Mouse (Mus musculus) thymus, postnatal 14 days (tissue): ENCODE results near the gene L3mbtl3.

Experiments used
- DNase-seq: peaks from one replicate; pipeline ENCODE4 v3.0.0; 2021

L3mbtl3 gene

GRCm38 (mm10) chr10:26375790-26376545 lies at the start of gene L3mbtl3:
TSS of gene L3mbtl3 (minus strand) at chr10:26375971.
- peak; percentile 95 for DNase-seq

- no peak for DNase-seq
These were observed 45.4 kb upstream of the L3mbtl3 start for GRCm38 (mm10) chr10:26421168-26421567.

GRCm38 (mm10) chr10:26388656-26389055 lies 12.9 kb upstream of the L3mbtl3 start:
- DNase-seq: no peak

GRCm38 (mm10) chr10:26377332-26377602 lies 1.5 kb upstream of the L3mbtl3 start:
- DNase-seq: no peak

GRCm38 (mm10) chr10:26376546-26377331 lies 968 bp upstream of the L3mbtl3 start:
- peak; percentile 26 for DNase-seq

GRCm38 (mm10) chr10:26375351-26375751 lies 420 bp downstream of the L3mbtl3 start:
- no peak for DNase-seq

GRCm38 (mm10) chr10:26374436-26375311 lies 1.1 kb downstream of the L3mbtl3 start:
- peak; percentile 57 for DNase-seq

- DNase-seq: peak; percentile 79
These were observed 1.8 kb downstream of the L3mbtl3 start for GRCm38 (mm10) chr10:26373951-26374435.

- DNase-seq: peak; percentile 90
These were observed 2.5 kb downstream of the L3mbtl3 start for GRCm38 (mm10) chr10:26372940-26373931.

GRCm38 (mm10) chr10:26371416-26371815 lies 4.4 kb downstream of the L3mbtl3 start:
- DNase-seq: no peak

GRCm38 (mm10) chr10:26364942-26365341 lies 10.8 kb downstream of the L3mbtl3 start:
- no peak for DNase-seq

GRCm38 (mm10) chr10:26364326-26364856 lies 11.4 kb downstream of the L3mbtl3 start:
- DNase-seq: peak; percentile 42

GRCm38 (mm10) chr10:26363605-26364004 lies 12.2 kb downstream of the L3mbtl3 start:
- no peak for DNase-seq

GRCm38 (mm10) chr10:26358798-26359197 lies 17.0 kb downstream of the L3mbtl3 start:
- peak; percentile 67 for DNase-seq

GRCm38 (mm10) chr10:26358231-26358630 lies 17.5 kb downstream of the L3mbtl3 start:
- DNase-seq: no peak

- DNase-seq: no peak
These were observed 22.0 kb downstream of the L3mbtl3 start for GRCm38 (mm10) chr10:26353781-26354180.

GRCm38 (mm10) chr10:26351129-26351738 lies 24.5 kb downstream of the L3mbtl3 start:
- peak; percentile 35 for DNase-seq

- no peak for DNase-seq
These were observed 25.6 kb downstream of the L3mbtl3 start for GRCm38 (mm10) chr10:26350153-26350552.

GRCm38 (mm10) chr10:26347614-26348013 lies 28.2 kb downstream of the L3mbtl3 start:
- no peak for DNase-seq

- DNase-seq: no peak
These were observed 29.9 kb downstream of the L3mbtl3 start for GRCm38 (mm10) chr10:26345879-26346278.

GRCm38 (mm10) chr10:26337896-26338503 lies 37.8 kb downstream of the L3mbtl3 start:
- DNase-seq: no peak
